Mouse (Mus musculus) frontal cortex, adult 2 months (tissue): ENCODE results near the gene Rae1. TPM values are rescaled to one million over a fixed set of nuclear protein-coding genes. Genes with fewer than 3 reads are reported as not detected.
A peak's percentile ranks its signal among the peaks of the same experiment; 100 is the strongest.

Experiments used
- DNase-seq, 2 experiments: peaks; one replicate each; pipeline ENCODE4 v3.0.0; 2022; ENCODE audit warnings: low spot score in 1 of 2; ENCODE audit errors: extremely low spot score in 1 of 2
- polyA plus RNA-seq: library from polyadenylated mRNA; depleted of rRNA; stranded (reverse); fragments of >200 nt; gene quantifications from 2 replicates; pipeline ENCODE4 v1.2.3, GENCODE M21; 2012

Rae1 gene
- polyA plus RNA-seq, 1 experiment: 82.4 TPM

- DNase-seq: no peak
Observed at GRCm38 (mm10) chr2:172982776-172983561, 16.9 kb upstream of the Rae1 start.

- no peak for DNase-seq
Observed at GRCm38 (mm10) chr2:172990161-172990560, 9.8 kb upstream of the Rae1 start.

- peak; percentile 43 to 88 for DNase-seq
Observed at GRCm38 (mm10) chr2:172996207-172996606, 3.7 kb upstream of the Rae1 start.

GRCm38 (mm10) chr2:172997748-172998147 is 2.2 kb upstream of the Rae1 start:
- no peak for DNase-seq

GRCm38 (mm10) chr2:172998478-172998877 is 1.4 kb upstream of the Rae1 start:
- no peak for DNase-seq

- DNase-seq: peak in 1 of 2 experiments; percentile 51
Observed at GRCm38 (mm10) chr2:173000285-173000652, 352 bp downstream of the Rae1 start.

- peak in 1 of 2 experiments; percentile 67 for DNase-seq
Observed at GRCm38 (mm10) chr2:173000921-173001320, 1.0 kb downstream of the Rae1 start.

GRCm38 (mm10) chr2:173003737-173004136 is 3.8 kb downstream of the Rae1 start:
- no peak for DNase-seq

GRCm38 (mm10) chr2:173010220-173010717 is 10.4 kb downstream of the Rae1 start:
- no peak for DNase-seq

- no peak for DNase-seq
Observed at GRCm38 (mm10) chr2:173011440-173011839, 11.5 kb downstream of the Rae1 start.

GRCm38 (mm10) chr2:173014741-173015287 is 14.9 kb downstream of the Rae1 start:
- no peak for DNase-seq

- no peak for DNase-seq
Observed at GRCm38 (mm10) chr2:173017940-173018339, 18.0 kb downstream of the Rae1 start.

GRCm38 (mm10) chr2:173018618-173019017 is 18.7 kb downstream of the Rae1 start:
- DNase-seq: no peak

- DNase-seq: no peak
Observed at GRCm38 (mm10) chr2:173019322-173019721, 19.4 kb downstream of the Rae1 start.

GRCm38 (mm10) chr2:173019790-173020189 is 19.9 kb downstream of the Rae1 start:
- peak; percentile 69 to 81 for DNase-seq

- DNase-seq: no peak
Observed at GRCm38 (mm10) chr2:173020430-173020829, 20.5 kb downstream of the Rae1 start, which contains the start of gene Rbm38. Rbm38 (plus strand) TSS chr2:173020498.

GRCm38 (mm10) chr2:173021633-173022055 is 21.7 kb downstream of the Rae1 start:
- peak; percentile 74 to 93 for DNase-seq

- no peak for DNase-seq
Observed at GRCm38 (mm10) chr2:173022056-173022681, 22.3 kb downstream of the Rae1 start.

GRCm38 (mm10) chr2:173022813-173023212 is 22.9 kb downstream of the Rae1 start:
- DNase-seq: no peak

GRCm38 (mm10) chr2:173023371-173023851 is 23.5 kb downstream of the Rae1 start:
- DNase-seq: no peak

- no peak for DNase-seq
Observed at GRCm38 (mm10) chr2:173023966-173024365, 24.0 kb downstream of the Rae1 start.
